Mouse (Mus musculus): ENCODE results near the gene Cdon. TPM values are rescaled to one million over a fixed set of nuclear protein-coding genes. Genes with fewer than 3 reads are reported as not detected.
A peak's percentile ranks its signal among the peaks of the same experiment; 100 is the strongest.

The Cdon gene
- polyA plus RNA-seq, 2 experiments: 0.36 to 0.52 TPM

DNA sequence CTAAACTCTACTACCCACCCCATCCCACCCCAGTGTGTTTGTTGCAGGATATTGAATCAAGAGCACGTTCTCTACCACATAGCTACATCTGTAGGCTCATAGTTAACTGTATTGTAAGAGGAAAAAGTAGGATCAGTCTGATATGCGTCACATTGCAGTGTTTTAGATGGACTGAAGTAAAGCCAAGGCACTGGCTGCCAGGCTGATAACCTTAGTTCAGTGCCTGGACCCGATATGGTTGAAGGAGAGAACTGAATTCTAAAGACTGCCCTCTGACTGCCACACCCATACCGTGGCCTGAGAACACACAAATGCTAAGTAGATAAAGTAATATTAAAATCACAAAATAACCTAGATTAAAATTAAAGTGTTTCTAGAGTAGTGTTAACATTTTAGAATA lies 114.9 kb downstream of the Cdon start:
- 24% methylated on average over 4 of the region's 4 CpGs for WGBS (ENCODE audit: insufficient replicate concordance)
- H3K4me3 ChIP-seq (ENCODE audit: insufficient read depth in 1 of 2, low read depth in 2 of 2, low read length in 2 of 2): no peak overlapping the region
- H3K9me3 ChIP-seq (ENCODE audit: control insufficient read depth, low read length): no peaks in the 10 kb centered on the region
- TF ChIP-seq CTCF (IDR thresholded peaks at IDR 0.05; ENCODE audit: low read depth) (no peak), EP300 (IDR thresholded peaks at IDR 0.05; ENCODE audit: low read depth) (no peak)
- no peak overlapping the region for H3K4me2 ChIP-seq (ENCODE audit: low read depth)
- H3K36me3 ChIP-seq (replicated peaks; ENCODE audit: control insufficient read depth, insufficient read depth, low read depth): no peaks in the 10 kb centered on the region
- DNase-seq (ENCODE audit: low read depth in 3 of 3, low spot score in 3 of 3): no peak
- no peak overlapping the region for H3K27ac ChIP-seq
- H3K4me1 ChIP-seq (replicated peaks; ENCODE audit: control insufficient read depth in 2 of 2, insufficient read depth in 2 of 2, low read length in 1 of 2): no peaks in the 10 kb centered on the region
- ATAC-seq (ENCODE audit: insufficient read depth): no peak
- H3K27me3 ChIP-seq (ENCODE audit: control insufficient read depth, insufficient read depth, low read length): no peaks in the 10 kb centered on the region
- H3K9ac ChIP-seq (replicated peaks): no peak overlapping the region

DNA sequence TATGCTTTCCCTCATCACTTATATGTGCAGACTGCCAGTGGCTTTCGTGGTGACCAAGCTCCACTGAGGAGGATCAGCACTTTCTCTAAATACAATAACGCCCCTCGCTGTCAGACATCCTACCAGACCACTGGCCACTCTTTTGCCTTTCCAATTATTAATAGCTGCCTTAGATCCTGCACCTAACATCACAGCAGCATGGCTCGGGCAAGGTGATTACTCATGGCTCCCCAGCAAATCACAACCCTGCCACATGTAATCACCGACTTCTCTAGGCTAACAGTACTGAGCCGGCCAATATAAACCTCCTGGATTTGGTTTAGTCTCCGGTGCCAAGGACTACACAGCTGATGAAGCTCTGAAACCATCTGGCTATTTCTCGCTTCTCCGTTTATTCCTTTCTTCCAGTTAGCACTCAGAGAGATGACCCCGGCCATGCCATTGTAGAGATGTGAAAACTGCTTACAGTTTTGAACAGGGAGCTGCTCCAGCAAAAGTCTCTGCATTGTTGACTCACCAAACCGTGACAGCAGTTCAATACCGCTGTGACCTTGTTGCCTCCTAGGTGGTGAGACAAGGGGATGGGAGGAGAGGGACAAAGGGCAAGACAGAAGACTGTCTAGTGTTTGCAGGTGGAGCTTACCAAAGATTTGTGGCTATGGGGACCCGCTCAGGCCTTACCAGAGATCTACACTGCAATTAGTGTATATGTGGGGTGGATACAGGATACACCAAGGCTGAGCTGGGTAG lies 118.2 kb downstream of the Cdon start:
- Histone ChIP-seq H3K27ac (no peak overlapping the region), H3K27me3 (ENCODE audit: control insufficient read depth, insufficient read depth, low read length) (no peaks in the 10 kb centered on the region), H3K4me2 (ENCODE audit: low read depth) (no peak overlapping the region), H3K9me3 (ENCODE audit: control insufficient read depth, low read length) (no peaks in the 10 kb centered on the region), H3K4me1 (replicated peaks; ENCODE audit: control insufficient read depth in 2 of 2, insufficient read depth in 2 of 2, low read length in 1 of 2) (no peaks in the 10 kb centered on the region), H3K36me3 (replicated peaks; ENCODE audit: control insufficient read depth, insufficient read depth, low read depth) (no peaks in the 10 kb centered on the region), H3K9ac (replicated peaks) (no peak overlapping the region), H3K4me3 (ENCODE audit: insufficient read depth in 1 of 2, low read depth in 2 of 2, low read length in 2 of 2) (no peak overlapping the region)
- DNase-seq (ENCODE audit: low read depth in 3 of 3, low spot score in 3 of 3): no peak
- WGBS (ENCODE audit: insufficient replicate concordance): 67% methylated on average over 13 of the region's 13 CpGs
- TF ChIP-seq EP300 (IDR thresholded peaks at IDR 0.05; ENCODE audit: low read depth) (no peak), CTCF (IDR thresholded peaks at IDR 0.05; ENCODE audit: low read depth) (no peak)
- no peak for ATAC-seq (ENCODE audit: insufficient read depth)

DNA sequence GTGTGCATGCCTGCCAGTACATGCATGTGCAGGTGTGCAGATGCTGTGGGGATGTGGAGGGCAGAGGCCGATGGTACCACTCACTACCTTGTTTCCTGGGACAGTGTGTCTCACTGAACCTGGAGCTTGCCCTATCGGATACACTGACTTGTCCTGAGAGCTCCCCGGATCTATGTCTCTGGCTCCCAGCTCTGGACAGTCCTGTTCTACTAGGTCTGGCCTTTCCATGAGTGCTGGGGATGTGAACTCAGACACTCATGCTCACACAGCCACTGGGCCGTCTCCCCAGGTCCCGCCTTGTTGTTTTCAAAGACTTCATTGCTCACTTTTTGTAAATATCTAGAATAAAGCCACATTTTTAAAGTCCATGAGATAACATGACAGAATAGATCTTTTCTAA lies 120.1 kb downstream of the Cdon start:
- Histone ChIP-seq H3K9me3 (ENCODE audit: control insufficient read depth, low read length) (no peaks in the 10 kb centered on the region), H3K9ac (replicated peaks) (no peak overlapping the region), H3K27me3 (ENCODE audit: control insufficient read depth, insufficient read depth, low read length) (no peaks in the 10 kb centered on the region), H3K36me3 (replicated peaks; ENCODE audit: control insufficient read depth, insufficient read depth, low read depth) (no peaks in the 10 kb centered on the region), H3K4me2 (ENCODE audit: low read depth) (no peak overlapping the region), H3K4me3 (ENCODE audit: insufficient read depth in 1 of 2, low read depth in 2 of 2, low read length in 2 of 2) (no peak overlapping the region), H3K4me1 (replicated peaks; ENCODE audit: control insufficient read depth in 2 of 2, insufficient read depth in 2 of 2, low read length in 1 of 2) (no peaks in the 10 kb centered on the region), H3K27ac (no peak overlapping the region)
- WGBS (ENCODE audit: insufficient replicate concordance): 64% methylated on average over 5 of the region's 5 CpGs
- ATAC-seq (ENCODE audit: insufficient read depth): no peak
- TF ChIP-seq EP300 (IDR thresholded peaks at IDR 0.05; ENCODE audit: low read depth): no peak
- no peak for TF ChIP-seq CTCF (IDR thresholded peaks at IDR 0.05; ENCODE audit: low read depth)
- DNase-seq (ENCODE audit: low read depth in 3 of 3, low spot score in 3 of 3): no peak

DNA sequence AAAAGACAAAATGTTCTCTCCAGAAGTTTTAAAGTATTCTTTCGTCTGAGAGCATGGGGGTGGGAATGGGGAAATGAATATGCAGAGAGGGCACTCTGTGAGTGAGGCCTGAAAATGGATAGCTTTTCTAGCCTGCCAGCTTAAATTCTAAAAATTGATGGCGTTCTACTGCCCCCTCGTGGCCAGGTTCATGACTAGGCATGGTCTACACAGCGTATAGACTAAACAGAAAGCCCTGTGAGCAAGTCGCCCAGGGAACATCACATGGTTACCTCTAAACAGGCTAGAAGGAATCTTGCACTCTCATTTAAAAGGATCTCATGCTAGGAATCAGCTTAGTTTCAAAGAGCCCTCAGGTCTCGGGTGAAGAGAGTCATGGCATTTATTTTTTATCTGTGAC lies 120.6 kb downstream of the Cdon start:
- no peak overlapping the region for H3K9ac ChIP-seq (replicated peaks)
- H3K27ac ChIP-seq: no peak overlapping the region
- H3K36me3 ChIP-seq (replicated peaks; ENCODE audit: control insufficient read depth, insufficient read depth, low read depth): no peaks in the 10 kb centered on the region
- no peak for TF ChIP-seq EP300 (IDR thresholded peaks at IDR 0.05; ENCODE audit: low read depth)
- TF ChIP-seq CTCF (IDR thresholded peaks at IDR 0.05; ENCODE audit: low read depth): peak; percentile 74
- no peaks in the 10 kb centered on the region; a peak in 1 of 4 replicates for H3K4me1 ChIP-seq (replicated peaks; ENCODE audit: control insufficient read depth in 2 of 2, insufficient read depth in 2 of 2, low read length in 1 of 2)
- no peaks in the 10 kb centered on the region for H3K9me3 ChIP-seq (ENCODE audit: control insufficient read depth, low read length)
- ATAC-seq (ENCODE audit: insufficient read depth) (peak; percentile 26; the same call in 1 of the 2 replicates), DNase-seq (ENCODE audit: low read depth in 3 of 3, low spot score in 3 of 3) (peak; percentile 31 to 40 (median 32))
- no peak overlapping the region for H3K4me3 ChIP-seq (ENCODE audit: insufficient read depth in 1 of 2, low read depth in 2 of 2, low read length in 2 of 2)
- H3K27me3 ChIP-seq (ENCODE audit: control insufficient read depth, insufficient read depth, low read length): no peaks in the 10 kb centered on the region
- 6% methylated on average over 6 of the region's 6 CpGs for WGBS (ENCODE audit: insufficient replicate concordance)
- no peak overlapping the region for H3K4me2 ChIP-seq (ENCODE audit: low read depth)

DNA sequence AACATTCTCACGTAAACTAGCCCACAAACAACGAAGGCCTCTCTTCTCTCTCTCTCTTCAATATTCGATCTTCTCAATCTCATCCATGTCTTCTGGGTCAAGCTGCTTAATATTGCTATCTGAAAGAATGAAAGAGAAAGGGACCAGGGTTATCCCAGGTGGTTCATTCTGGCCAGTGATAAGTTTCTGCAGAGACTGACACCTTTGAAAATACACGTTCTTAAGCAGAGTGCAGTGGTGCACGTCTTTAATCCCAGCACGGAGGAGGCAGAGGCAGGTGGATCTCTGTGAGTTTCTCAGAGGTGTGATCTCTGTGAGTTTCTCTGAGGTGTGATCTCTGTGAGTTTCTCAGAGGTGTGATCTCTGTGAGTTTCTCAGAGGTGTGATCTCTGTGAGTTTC lies 121.0 kb downstream of the Cdon start:
- H3K4me1 ChIP-seq (replicated peaks; ENCODE audit: control insufficient read depth in 2 of 2, insufficient read depth in 2 of 2, low read length in 1 of 2): peaks cover 0 to 4% of the 10 kb centered on the region in 2 experiments; a peak in 2 of 4 replicates
- DNase-seq (ENCODE audit: low read depth in 3 of 3, low spot score in 3 of 3) (no peak), ATAC-seq (ENCODE audit: insufficient read depth) (no peak)
- H3K9ac ChIP-seq (replicated peaks): no peak overlapping the region
- no peak overlapping the region for H3K4me3 ChIP-seq (ENCODE audit: insufficient read depth in 1 of 2, low read depth in 2 of 2, low read length in 2 of 2)
- H3K36me3 ChIP-seq (replicated peaks; ENCODE audit: control insufficient read depth, insufficient read depth, low read depth): no peaks in the 10 kb centered on the region
- no peak overlapping the region for H3K4me2 ChIP-seq (ENCODE audit: low read depth)
- no peaks in the 10 kb centered on the region for H3K27me3 ChIP-seq (ENCODE audit: control insufficient read depth, insufficient read depth, low read length)
- no peaks in the 10 kb centered on the region for H3K9me3 ChIP-seq (ENCODE audit: control insufficient read depth, low read length)
- no peak overlapping the region for H3K27ac ChIP-seq
- 42% methylated on average over 6 of the region's 6 CpGs for WGBS (ENCODE audit: insufficient replicate concordance)
- TF ChIP-seq CTCF (IDR thresholded peaks at IDR 0.05; ENCODE audit: low read depth) (no peak), EP300 (IDR thresholded peaks at IDR 0.05; ENCODE audit: low read depth) (no peak)
